Mouse (Mus musculus): Measurements from ENCODE around the gene Rnaseh2c.

DNA sequence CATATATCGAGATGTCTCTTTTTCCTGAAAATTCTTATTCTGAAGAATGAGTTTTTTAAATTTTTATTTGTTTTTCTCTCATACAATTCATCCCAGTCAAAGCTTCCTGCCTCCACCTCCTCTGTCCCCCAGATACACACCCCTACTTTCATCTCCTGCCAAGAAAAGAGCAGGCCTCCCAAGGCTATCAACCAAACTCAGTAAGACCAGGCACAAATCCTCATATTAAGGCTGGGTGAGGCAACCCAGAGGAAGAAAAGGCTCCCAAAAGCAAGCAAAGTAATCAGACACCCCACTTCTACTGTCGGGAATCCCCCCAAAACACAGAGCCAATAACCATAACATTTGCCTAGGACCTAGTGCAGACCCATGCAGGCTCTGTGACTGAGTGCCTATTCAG, 19.7 kb upstream of the Rnaseh2c start:
- TF ChIP-seq CTCF (IDR thresholded peaks at IDR 0.05; ENCODE audit: borderline replicate concordance, extremely low read depth, insufficient read depth, insufficient read length) (no peak), POLR2A (IDR thresholded peaks at IDR 0.05; ENCODE audit: borderline replicate concordance, extremely low read depth, insufficient read depth, insufficient read length, poor library complexity, severe bottlenecking) (no peak)

Measured in brain, embryonic 14.5 days (tissue).